Mouse (Mus musculus) ES-E14 (cell line): Measurements from ENCODE around the gene 1110051M20Rik.

Source experiments
- CHD2 ChIP-seq: IDR thresholded peaks from 2 replicates; pipeline ENCODE4 v1.6.1; 2014; ENCODE audit warnings: mild to moderate bottlenecking, low read depth, low read length, inconsistent platforms
- MAFK ChIP-seq: IDR thresholded peaks from 2 replicates; pipeline ENCODE4 v1.6.1; 2014; ENCODE audit warnings: mild to moderate bottlenecking, low read depth, low read length, inconsistent platforms; ENCODE audit not compliant: insufficient read depth

- TF ChIP-seq CHD2 (no peak), MAFK (no peak)
Observed at GRCm38 (mm10) chr2:91244557-91245228, 199.8 kb downstream of the 1110051M20Rik start.
